Mouse (Mus musculus) testis, adult 2 months (tissue): ENCODE measurements around the gene Zfp354a. TPM values are rescaled to one million over a fixed set of nuclear protein-coding genes. Genes with fewer than 3 reads are reported as not detected.

ENCODE experiments used
- H3K27ac ChIP-seq: fragments of 200-500 bp; 2 replicates; pipeline ENCODE4 v1.5.1; 2012; ENCODE audit warnings: low read depth, low read length; ENCODE audit not compliant: control insufficient read depth, insufficient read depth
- H3K27me3 ChIP-seq: fragments of 200-500 bp; 2 replicates; pipeline ENCODE4 v1.6.1; 2012; ENCODE audit warnings: mild to moderate bottlenecking, low read length, moderate library complexity; ENCODE audit not compliant: control insufficient read depth, insufficient read depth
- H3K36me3 ChIP-seq: fragments of 200-500 bp; 2 replicates; pipeline ENCODE4 v1.6.1; 2012; ENCODE audit warnings: mild to moderate bottlenecking, low read length; ENCODE audit not compliant: control insufficient read depth, insufficient read depth
- H3K4me1 ChIP-seq: fragments of 200-500 bp; 2 replicates; pipeline ENCODE4 v1.6.1; 2012; ENCODE audit warnings: low read length; ENCODE audit not compliant: control insufficient read depth, insufficient read depth
- H3K4me3 ChIP-seq: fragments of 200-500 bp; 2 replicates; pipeline ENCODE4 v1.5.1; 2012; ENCODE audit warnings: low read depth, mild to moderate bottlenecking, low read length, moderate library complexity, mixed read lengths; ENCODE audit not compliant: control insufficient read depth
- CTCF ChIP-seq: fragments of 200-500 bp; IDR thresholded peaks from 2 replicates; pipeline ENCODE4 v1.5.1; 2012; ENCODE audit warnings: low read depth, mild to moderate bottlenecking, inconsistent platforms, low read length, moderate library complexity; ENCODE audit not compliant: control insufficient read depth, insufficient read depth, insufficient replicate concordance
- POLR2A ChIP-seq: fragments of 200-500 bp; IDR thresholded peaks from 2 replicates; pipeline ENCODE4 v1.6.1; 2012; ENCODE audit warnings: low read depth, mild to moderate bottlenecking, inconsistent platforms, low read length, moderate library complexity; ENCODE audit not compliant: control insufficient read depth
- polyA plus RNA-seq: library from polyadenylated mRNA; depleted of rRNA; stranded (reverse); fragments of >200 nt; gene quantifications from 2 replicates; pipeline ENCODE4 v1.2.3, GENCODE M21; 2012; rRNA removed

Zfp354a gene
- polyA plus RNA-seq, 1 experiment, result 0.54 TPM

- Histone ChIP-seq H3K36me3 (no peaks in the 10 kb centered on the region), H3K4me1 (peaks cover 11% of the 10 kb centered on the region), H3K27ac (no peak overlapping the region), H3K4me3 (no peak overlapping the region), H3K27me3 (no peaks in the 10 kb centered on the region)
- TF ChIP-seq POLR2A, result no peak
- TF ChIP-seq CTCF, result no peak
Measured at GRCm38 (mm10) chr11:51063841-51064240, 4.8 kb downstream of the Zfp354a start.

- Histone ChIP-seq H3K27me3 (no peaks in the 10 kb centered on the region), H3K36me3 (no peaks in the 10 kb centered on the region), H3K27ac (no peak overlapping the region), H3K4me1 (no peaks in the 10 kb centered on the region), H3K4me3 (no peak overlapping the region)
- TF ChIP-seq POLR2A (no peak), CTCF (no peak)
Measured at GRCm38 (mm10) chr11:51084527-51084926, 25.5 kb downstream of the Zfp354a start.

GRCm38 (mm10) chr11:51085269-51085668, 26.2 kb downstream of the Zfp354a start:
- Histone ChIP-seq H3K27ac (no peak overlapping the region), H3K4me1 (no peaks in the 10 kb centered on the region), H3K27me3 (no peaks in the 10 kb centered on the region), H3K36me3 (no peaks in the 10 kb centered on the region), H3K4me3 (no peak overlapping the region)
- TF ChIP-seq CTCF, result no peak
- no peak for TF ChIP-seq POLR2A

GRCm38 (mm10) chr11:51107261-51107660, 48.2 kb downstream of the Zfp354a start:
- Histone ChIP-seq H3K36me3 (no peaks in the 10 kb centered on the region), H3K4me3 (no peak overlapping the region), H3K4me1 (no peaks in the 10 kb centered on the region), H3K27ac (no peak overlapping the region), H3K27me3 (no peaks in the 10 kb centered on the region)
- TF ChIP-seq POLR2A (no peak), CTCF (no peak)

- no peak overlapping the region for H3K4me3 ChIP-seq
- no peaks in the 10 kb centered on the region for H3K4me1 ChIP-seq
- no peaks in the 10 kb centered on the region for H3K36me3 ChIP-seq
- no peak for TF ChIP-seq CTCF
- TF ChIP-seq POLR2A, result no peak
- no peak overlapping the region for H3K27ac ChIP-seq
- no peaks in the 10 kb centered on the region for H3K27me3 ChIP-seq
Measured at GRCm38 (mm10) chr11:51110621-51111020, 51.6 kb downstream of the Zfp354a start.

Other genes with a start within 250 kb of the Zfp354a start
- gene Zfp354c, start 231.5 kb upstream of the Zfp354a start, polyA plus RNA-seq, result 1.5 and 2.1 TPM in 2 replicates
- 0.58 and 0.60 TPM in 2 replicates for gene Zfp879, start 217.7 kb upstream of the Zfp354a start, polyA plus RNA-seq
- 0.79 and 0.91 TPM in 2 replicates for gene Grm6, start 208.6 kb upstream of the Zfp354a start, polyA plus RNA-seq
- 0.13 and 0.36 TPM in 2 replicates for gene Zfp454, start 171.6 kb upstream of the Zfp354a start, polyA plus RNA-seq
- gene Zfp2, start 143.1 kb upstream of the Zfp354a start, polyA plus RNA-seq, result 0.32 and 0.37 TPM in 2 replicates
- gene Zfp354b, start 127.6 kb upstream of the Zfp354a start, polyA plus RNA-seq, result 1.8 and 1.9 TPM in 2 replicates
- gene 4933414I15Rik, start 115.5 kb upstream of the Zfp354a start, polyA plus RNA-seq, result 76.9 and 80.1 TPM in 2 replicates
- not detected in 2 replicates for gene Prop1, start 105.5 kb upstream of the Zfp354a start, polyA plus RNA-seq
- 0.04 and 0.14 TPM in 2 replicates for gene Olfr1378, start 92.7 kb upstream of the Zfp354a start, polyA plus RNA-seq
- not detected in 2 replicates for gene Olfr1377, start 77.3 kb upstream of the Zfp354a start, polyA plus RNA-seq
- not detected in 2 replicates for gene Olfr51, start 55.7 kb upstream of the Zfp354a start, polyA plus RNA-seq
- gene Olfr54, start 45.0 kb upstream of the Zfp354a start, polyA plus RNA-seq, result not detected in 2 replicates
- not detected in 2 replicates for gene Olfr1375, start 11.1 kb upstream of the Zfp354a start, polyA plus RNA-seq
- 1.8 TPM in 2 replicates for gene Gm12569, start 161.2 kb downstream of the Zfp354a start, polyA plus RNA-seq
- 39.4 and 51.1 TPM in 2 replicates for gene Clk4, start 202.5 kb downstream of the Zfp354a start, polyA plus RNA-seq
- gene BC049762, start 203.8 kb downstream of the Zfp354a start, polyA plus RNA-seq, result 279 and 291 TPM in 2 replicates
- gene Col23a1, start 230.7 kb downstream of the Zfp354a start, polyA plus RNA-seq, result 1.3 and 1.8 TPM in 2 replicates